In the genomic region with DNA sequence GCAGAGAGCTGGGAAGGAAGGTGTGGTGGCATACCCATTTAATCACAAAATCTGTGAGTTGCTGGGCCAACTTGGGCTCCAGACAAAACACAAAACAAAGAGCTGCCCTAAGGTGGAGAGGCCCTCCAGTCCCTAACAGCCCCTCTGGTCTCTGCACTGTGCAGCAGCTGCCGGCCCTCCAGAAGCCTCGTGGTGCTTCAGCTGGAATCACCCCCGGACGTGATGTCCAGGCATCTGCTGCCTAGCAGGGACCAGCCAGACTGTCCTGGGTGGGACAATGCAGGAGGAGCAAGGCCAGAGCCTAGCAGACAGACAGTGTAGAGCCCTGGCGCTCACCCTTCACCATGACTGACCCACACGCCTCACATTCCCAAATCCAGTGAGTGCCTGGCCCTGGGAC, we compare ENCODE assay signal across 19 mouse cellular contexts. TPM values are rescaled to one million over a fixed set of nuclear protein-coding genes. Genes with fewer than 3 reads are reported as not detected.
DNase-seq lines count a peak whose midpoint lies in the region; ATAC-seq and TF ChIP-seq lines count a peak whose summit lies in the region.
"Had no signal": no experiment of that assay in that cellular context is flagged by ENCODE, and none has a peak within 500 bp of the region (broad histone marks: within the 10 kb centered on the region; RNA-seq: fewer than 3 reads in every experiment).

No protein-coding gene starts in this region.

- no peak for TF ChIP-seq EP300 in liver, postnatal 0 days (IDR thresholded peaks at IDR 0.05; ENCODE audit: low read depth)

- DNase-seq in liver, adult 2 months (ENCODE audit: extremely low read depth, low read depth, low spot score), result no peak
- DNase-seq in liver, postnatal 0 days, result no peak
- DNase-seq in embryonic facial prominence, embryonic 10.5 days (ENCODE audit: low spot score), result no peak
- DNase-seq in layer of hippocampus, adult 9-10 months (ENCODE audit: low spot score), result no peak
- DNase-seq: adrenal gland, adult 8-10 months; cerebellum, adult 2 months; cerebellum, postnatal 25 days; heart, postnatal 4 days; kidney, postnatal 4 days; layer of hippocampus, adult 9-11 months; lung, postnatal 10 days had no signal

- 91% methylated on average over 6 of the region's 6 CpGs for WGBS in heart, embryonic 11.5 days (ENCODE audit: insufficient replicate concordance)
- 89% methylated on average over 6 of the region's 6 CpGs for WGBS in heart, embryonic 12.5 days
- 91% methylated on average over 6 of the region's 6 CpGs for WGBS in liver, adult 2 months
- 85% methylated on average over 6 of the region's 6 CpGs for WGBS in liver, postnatal 0 days (ENCODE audit: insufficient replicate concordance)
- 93% methylated on average over 6 of the region's 6 CpGs for WGBS in embryonic facial prominence, embryonic 10.5 days

- H3K79me2 ChIP-seq in liver, adult 2 months (ENCODE audit: control insufficient read depth, insufficient read depth, low read length), result peaks cover 78% of the 10 kb centered on the region

- H3K27me3 ChIP-seq in heart, embryonic 11.5 days (ENCODE audit: control insufficient read depth, insufficient read depth, low read length), result no peaks in the 10 kb centered on the region
- no peaks in the 10 kb centered on the region for H3K27me3 ChIP-seq in heart, embryonic 12.5 days (replicated peaks)
- H3K27me3 ChIP-seq in liver, adult 2 months (ENCODE audit: control insufficient read depth, insufficient read depth, low read length), result no peaks in the 10 kb centered on the region
- H3K27me3 ChIP-seq in liver, postnatal 0 days (ENCODE audit: insufficient read depth, low read length), result no peaks in the 10 kb centered on the region
- H3K27me3 ChIP-seq in embryonic facial prominence, embryonic 10.5 days (replicated peaks; ENCODE audit: low read depth, poor library complexity, severe bottlenecking), result no peaks in the 10 kb centered on the region
- H3K27me3 ChIP-seq: embryonic facial prominence, embryonic 13.5 days; liver, embryonic 12.5 days; midbrain, embryonic 12.5 days had no signal

- no peak overlapping the region for H3K4me2 ChIP-seq in heart, embryonic 11.5 days
- H3K4me2 ChIP-seq in heart, embryonic 12.5 days, result no peak overlapping the region
- H3K4me2 ChIP-seq in liver, postnatal 0 days (ENCODE audit: low read depth, low read length), result no peak overlapping the region
- H3K4me2 ChIP-seq: embryonic facial prominence, embryonic 13.5 days; liver, embryonic 12.5 days; midbrain, embryonic 12.5 days had no signal

- TF ChIP-seq CTCF in liver, adult 2 months (IDR thresholded peaks at IDR 0.05; ENCODE audit: low read depth, low read length), result no peak
- TF ChIP-seq CTCF in liver, postnatal 0 days (IDR thresholded peaks at IDR 0.05; ENCODE audit: low read depth), result no peak

- ATAC-seq in heart, embryonic 11.5 days (replicated peaks; ENCODE audit: insufficient number of reproducible peaks, low FRiP score, low TSS enrichment), result no peak
- ATAC-seq in heart, embryonic 12.5 days (ENCODE audit: insufficient number of reproducible peaks, low FRiP score), result no peak
- ATAC-seq in liver, postnatal 0 days, result no peak
- ATAC-seq: forebrain, embryonic 16.5 days; intestine, postnatal 0 days; liver, embryonic 12.5 days had no signal

- H3K36me3 ChIP-seq in heart, embryonic 11.5 days (ENCODE audit: control insufficient read depth, insufficient read depth, low read length), result no peaks in the 10 kb centered on the region
- H3K36me3 ChIP-seq in heart, embryonic 12.5 days, result peaks cover 4% of the 10 kb centered on the region
- no peaks in the 10 kb centered on the region for H3K36me3 ChIP-seq in liver, adult 2 months (ENCODE audit: control insufficient read depth, insufficient read depth, low read length)
- peaks cover 3% of the 10 kb centered on the region; the same call in 1 of the 2 replicates for H3K36me3 ChIP-seq in liver, postnatal 0 days (replicated peaks; ENCODE audit: insufficient read depth, low read length)
- H3K36me3 ChIP-seq in embryonic facial prominence, embryonic 10.5 days (replicated peaks), result peaks cover 11% of the 10 kb centered on the region; the same call in 1 of the 2 replicates
- H3K36me3 ChIP-seq: midbrain, embryonic 12.5 days had no signal

- no peak overlapping the region for H3K4me3 ChIP-seq in heart, embryonic 11.5 days (ENCODE audit: low read depth, low read length)
- no peak overlapping the region for H3K4me3 ChIP-seq in heart, embryonic 12.5 days
- no peak overlapping the region for H3K4me3 ChIP-seq in liver, adult 2 months (ENCODE audit: insufficient read depth, low read depth, low read length)
- no peak overlapping the region for H3K4me3 ChIP-seq in liver, postnatal 0 days (ENCODE audit: low read depth, low read length)
- no peak overlapping the region for H3K4me3 ChIP-seq in brown adipose tissue, adult 24 weeks (ENCODE audit: insufficient read depth, low read depth, low read length)
- no peak overlapping the region for H3K4me3 ChIP-seq in embryonic facial prominence, embryonic 10.5 days
- H3K4me3 ChIP-seq: embryonic facial prominence, embryonic 13.5 days; liver, embryonic 12.5 days; midbrain, embryonic 12.5 days had no signal

- no peaks in the 10 kb centered on the region for H3K9me3 ChIP-seq in heart, embryonic 11.5 days (replicated peaks; ENCODE audit: control insufficient read depth, low read length)
- H3K9me3 ChIP-seq in heart, embryonic 12.5 days (replicated peaks), result no peaks in the 10 kb centered on the region
- no peaks in the 10 kb centered on the region for H3K9me3 ChIP-seq in liver, postnatal 0 days (ENCODE audit: low read length)
- H3K9me3 ChIP-seq in embryonic facial prominence, embryonic 10.5 days, result no peaks in the 10 kb centered on the region
- H3K9me3 ChIP-seq: embryonic facial prominence, embryonic 13.5 days; liver, embryonic 12.5 days; midbrain, embryonic 12.5 days had no signal

- 0 out of 2 replicates have a peak overlapping the region, but pooled peaks have one; percentile 10 for H3K9ac ChIP-seq in heart, embryonic 11.5 days (ENCODE audit: low read depth, low read length)
- H3K9ac ChIP-seq in heart, embryonic 12.5 days, result no peak overlapping the region
- H3K9ac ChIP-seq in liver, adult 2 months (ENCODE audit: low read depth, low read length), result no peak overlapping the region
- H3K9ac ChIP-seq in liver, postnatal 0 days (replicated peaks), result no peak overlapping the region
- H3K9ac ChIP-seq: embryonic facial prominence, embryonic 13.5 days; liver, embryonic 12.5 days; midbrain, embryonic 12.5 days had no signal

- no peak overlapping the region for H3K27ac ChIP-seq in heart, embryonic 11.5 days (ENCODE audit: low read depth, low read length)
- no peak overlapping the region for H3K27ac ChIP-seq in heart, embryonic 12.5 days (ENCODE audit: poor library complexity, severe bottlenecking)
- 0 out of 2 replicates have a peak overlapping the region, but pooled peaks have one; percentile 14 for H3K27ac ChIP-seq in liver, adult 2 months (replicated peaks; ENCODE audit: insufficient read depth, low read depth, low read length)
- no peak overlapping the region for H3K27ac ChIP-seq in liver, postnatal 0 days (ENCODE audit: low read depth)
- H3K27ac ChIP-seq in brown adipose tissue, adult 24 weeks (replicated peaks; ENCODE audit: low read depth, low read length), result peak overlapping the region; percentile 25; the same call in 1 of the 2 replicates
- H3K27ac ChIP-seq in embryonic facial prominence, embryonic 10.5 days (replicated peaks), result 0 out of 2 replicates have a peak overlapping the region, but pooled peaks have one; percentile 6
- H3K27ac ChIP-seq: embryonic facial prominence, embryonic 13.5 days; liver, embryonic 12.5 days; midbrain, embryonic 12.5 days had no signal

- H3K4me1 ChIP-seq in heart, embryonic 11.5 days (ENCODE audit: control insufficient read depth, insufficient read depth, low read length), result peaks cover 20% of the 10 kb centered on the region
- peaks cover 56% of the 10 kb centered on the region for H3K4me1 ChIP-seq in heart, embryonic 12.5 days (replicated peaks)
- H3K4me1 ChIP-seq in liver, adult 2 months (ENCODE audit: control insufficient read depth, insufficient read depth, low read length), result peaks cover 68% of the 10 kb centered on the region
- peaks cover 38% of the 10 kb centered on the region for H3K4me1 ChIP-seq in liver, postnatal 0 days (ENCODE audit: insufficient read depth)
- peaks cover 52% of the 10 kb centered on the region for H3K4me1 ChIP-seq in brown adipose tissue, adult 24 weeks (ENCODE audit: control insufficient read depth, insufficient read depth, insufficient read length, low read length)
- peaks cover 25% of the 10 kb centered on the region for H3K4me1 ChIP-seq in embryonic facial prominence, embryonic 10.5 days
- H3K4me1 ChIP-seq: midbrain, embryonic 12.5 days had no signal

- no peak for TF ChIP-seq POLR2A in liver, adult 2 months (IDR thresholded peaks at IDR 0.05; ENCODE audit: extremely low read depth, insufficient read depth, low read length)

RNA-seq across cellular contexts. Expression of a gene that starts 13.8 kb away (rescaled TPM):
- 8.4 and 9.6 TPM in 2 replicates for polyA plus RNA-seq in heart, embryonic 11.5 days (2014; fragmentation: Nextera tagmentation; extraction: Ambion mirVana)
- 13.0 and 14.6 TPM in 2 replicates for polyA plus RNA-seq in heart, embryonic 12.5 days (2016; fragmentation: Nextera tagmentation; extraction: Ambion mirVana)
- 8.9 and 11.8 TPM in 2 replicates for total RNA-seq in liver, adult 2 months (2014; rRNA removed)
- polyA plus RNA-seq in liver, adult 2 months (2012; rRNA removed), result 19.2 and 25.9 TPM in 2 replicates
- 7.4 and 8.7 TPM in 2 replicates for polyA plus RNA-seq in liver, postnatal 0 days (2015; fragmentation: Nextera tagmentation; extraction: Ambion mirVana)
- polyA plus RNA-seq in brown adipose tissue, adult 24 weeks (2012; ENCODE audit: insufficient read depth, insufficient read length, missing spikeins), result 14.3 and 16.2 TPM in 2 replicates
- 16.2 and 18.2 TPM in 2 replicates for polyA plus RNA-seq in embryonic facial prominence, embryonic 10.5 days (2016; fragmentation: Nextera tagmentation; extraction: Ambion mirVana)

RNA-seq across cellular contexts. Expression of a gene that starts 24.1 kb away (rescaled TPM):
- polyA plus RNA-seq in heart, embryonic 11.5 days (2014; fragmentation: Nextera tagmentation; extraction: Ambion mirVana), result 16.5 and 20.0 TPM in 2 replicates
- 10.8 and 13.8 TPM in 2 replicates for polyA plus RNA-seq in heart, embryonic 12.5 days (2016; fragmentation: Nextera tagmentation; extraction: Ambion mirVana)
- total RNA-seq in liver, adult 2 months (2014; rRNA removed), result 71.5 and 75.0 TPM in 2 replicates
- 96.8 and 110 TPM in 2 replicates for polyA plus RNA-seq in liver, adult 2 months (2012; rRNA removed)
- polyA plus RNA-seq in liver, postnatal 0 days (2015; fragmentation: Nextera tagmentation; extraction: Ambion mirVana), result 9.1 and 11.2 TPM in 2 replicates
- 113 and 121 TPM in 2 replicates for polyA plus RNA-seq in brown adipose tissue, adult 24 weeks (2012; ENCODE audit: insufficient read depth, insufficient read length, missing spikeins)
- polyA plus RNA-seq in embryonic facial prominence, embryonic 10.5 days (2016; fragmentation: Nextera tagmentation; extraction: Ambion mirVana), result 16.1 and 17.5 TPM in 2 replicates

RNA-seq across cellular contexts. Expression of a gene that starts 44.6 kb away (rescaled TPM):
- polyA plus RNA-seq in heart, embryonic 11.5 days (2014; fragmentation: Nextera tagmentation; extraction: Ambion mirVana), result 711 and 729 TPM in 2 replicates
- 677 and 717 TPM in 2 replicates for polyA plus RNA-seq in heart, embryonic 12.5 days (2016; fragmentation: Nextera tagmentation; extraction: Ambion mirVana)
- 712 and 752 TPM in 2 replicates for total RNA-seq in liver, adult 2 months (2014; rRNA removed)
- polyA plus RNA-seq in liver, adult 2 months (2012; rRNA removed), result 535 and 559 TPM in 2 replicates
- polyA plus RNA-seq in liver, postnatal 0 days (2015; fragmentation: Nextera tagmentation; extraction: Ambion mirVana), result 537 and 560 TPM in 2 replicates
- polyA plus RNA-seq in brown adipose tissue, adult 24 weeks (2012; ENCODE audit: insufficient read depth, insufficient read length, missing spikeins), result 2,282 and 3,621 TPM in 2 replicates
- polyA plus RNA-seq in embryonic facial prominence, embryonic 10.5 days (2016; fragmentation: Nextera tagmentation; extraction: Ambion mirVana), result 618 and 672 TPM in 2 replicates

RNA-seq across cellular contexts. Expression of a gene that starts 46.9 kb away (rescaled TPM):
- polyA plus RNA-seq in heart, embryonic 11.5 days (2014; fragmentation: Nextera tagmentation; extraction: Ambion mirVana), result 772 and 785 TPM in 2 replicates
- polyA plus RNA-seq in heart, embryonic 12.5 days (2016; fragmentation: Nextera tagmentation; extraction: Ambion mirVana), result 827 and 861 TPM in 2 replicates
- 144 and 218 TPM in 2 replicates for total RNA-seq in liver, adult 2 months (2014; rRNA removed)
- polyA plus RNA-seq in liver, adult 2 months (2012; rRNA removed), result 1,387 and 1,558 TPM in 2 replicates
- 537 and 576 TPM in 2 replicates for polyA plus RNA-seq in liver, postnatal 0 days (2015; fragmentation: Nextera tagmentation; extraction: Ambion mirVana)
- 1,146 and 1,395 TPM in 2 replicates for polyA plus RNA-seq in brown adipose tissue, adult 24 weeks (2012; ENCODE audit: insufficient read depth, insufficient read length, missing spikeins)
- polyA plus RNA-seq in embryonic facial prominence, embryonic 10.5 days (2016; fragmentation: Nextera tagmentation; extraction: Ambion mirVana), result 491 and 493 TPM in 2 replicates

RNA-seq across cellular contexts. Expression of a gene that starts 49.1 kb away (rescaled TPM):
- polyA plus RNA-seq in heart, embryonic 11.5 days (2014; fragmentation: Nextera tagmentation; extraction: Ambion mirVana), result 2.5 and 2.7 TPM in 2 replicates
- 1.7 and 3.6 TPM in 2 replicates for polyA plus RNA-seq in heart, embryonic 12.5 days (2016; fragmentation: Nextera tagmentation; extraction: Ambion mirVana)
- total RNA-seq in liver, adult 2 months (2014; rRNA removed), result 0.47 and 0.55 TPM in 2 replicates
- 1.2 TPM in 2 replicates for polyA plus RNA-seq in liver, adult 2 months (2012; rRNA removed)
- 0.11 and 0.18 TPM in 2 replicates for polyA plus RNA-seq in liver, postnatal 0 days (2015; fragmentation: Nextera tagmentation; extraction: Ambion mirVana)
- polyA plus RNA-seq in brown adipose tissue, adult 24 weeks (2012; ENCODE audit: insufficient read depth, insufficient read length, missing spikeins), result 1.1 and 1.5 TPM in 2 replicates
- 4.9 and 8.5 TPM in 2 replicates for polyA plus RNA-seq in embryonic facial prominence, embryonic 10.5 days (2016; fragmentation: Nextera tagmentation; extraction: Ambion mirVana)

Comparison
In these comparisons a context has a peak if more than half of its experiments do, and no peak if none do; other contexts are left out.
1. H3K27ac ChIP-seq: peak in liver, adult 2 months (single experiment), brown adipose tissue, adult 24 weeks (single experiment) and embryonic facial prominence, embryonic 10.5 days (single experiment); none in heart, embryonic 11.5 days (single experiment), heart, embryonic 12.5 days (single experiment) and liver, postnatal 0 days (single experiment).